Mouse (Mus musculus) lung, postnatal 0 days (tissue): ENCODE measurements around the gene Alox5.

Experiments
- CTCF ChIP-seq: IDR thresholded peaks from 2 replicates; pipeline ENCODE4 v1.5.1; 2016; ENCODE audit warnings: antibody characterized with exemption, mild to moderate bottlenecking
- EP300 ChIP-seq: IDR thresholded peaks from 2 replicates; pipeline ENCODE4 v1.6.1; 2016; ENCODE audit warnings: antibody characterized with exemption, mild to moderate bottlenecking, control low read depth

- no peak for TF ChIP-seq CTCF
- no peak for TF ChIP-seq EP300
These were observed 72.9 kb downstream of the Alox5 start for GRCm38 (mm10) chr6:116388068-116388467.
